Mouse (Mus musculus) lung, postnatal 0 days (tissue): ENCODE measurements around the gene Gpc4.

Experiments
- CTCF ChIP-seq: IDR thresholded peaks from 2 replicates; pipeline ENCODE4 v1.5.1; 2016; ENCODE audit warnings: antibody characterized with exemption, mild to moderate bottlenecking
- EP300 ChIP-seq: IDR thresholded peaks from 2 replicates; pipeline ENCODE4 v1.6.1; 2016; ENCODE audit warnings: antibody characterized with exemption, mild to moderate bottlenecking, control low read depth

- no peak for TF ChIP-seq CTCF
- no peak for TF ChIP-seq EP300
These were observed 10.2 kb downstream of the Gpc4 start for GRCm38 (mm10) chrX:52154821-52155220.
